Mouse (Mus musculus): ENCODE data around the gene March11. TPM values are rescaled to one million over a fixed set of nuclear protein-coding genes. Genes with fewer than 3 reads are reported as not detected.
A peak's percentile ranks its signal among the peaks of the same experiment; 100 is the strongest.

The March11 gene
- polyA plus RNA-seq, 1 experiment from 2014 or later = 0.24 TPM

- no peak overlapping the region for H3K27ac ChIP-seq (ENCODE audit: low read length)
- peak; percentile 65; the same call in 1 of the 2 replicates for ATAC-seq (ENCODE audit: low read depth)
- H3K9me3 ChIP-seq (ENCODE audit: control insufficient read depth, low read length) = no peaks in the 10 kb centered on the region
- no peaks in the 10 kb centered on the region for H3K36me3 ChIP-seq (ENCODE audit: control insufficient read depth, insufficient read depth, low read length)
- peak overlapping the region; percentile 55 for H3K4me3 ChIP-seq (ENCODE audit: low read length)
- 2% methylated on average over 48 of the region's 62 CpGs for WGBS
- peak overlapping the region; percentile 86 for H3K4me2 ChIP-seq (ENCODE audit: low read depth, low read length)
- H3K9ac ChIP-seq (ENCODE audit: low read length) = no peak overlapping the region
- H3K27me3 ChIP-seq (ENCODE audit: control insufficient read depth, insufficient read depth, low read depth, low read length) = peaks cover 21% of the 10 kb centered on the region
- no peaks in the 10 kb centered on the region for H3K4me1 ChIP-seq (replicated peaks; ENCODE audit: control insufficient read depth, insufficient read depth, low read length)
Observed at GRCm38 (mm10) chr15:26309291-26309931, 563 bp downstream of the March11 start.

- WGBS = 77% methylated on average over 2 of the region's 2 CpGs
- no peak for ATAC-seq (ENCODE audit: low read depth)
- Histone ChIP-seq H3K36me3 (ENCODE audit: control insufficient read depth, insufficient read depth, low read length) (no peaks in the 10 kb centered on the region), H3K27ac (ENCODE audit: low read length) (no peak overlapping the region), H3K9ac (ENCODE audit: low read length) (no peak overlapping the region), H3K9me3 (ENCODE audit: control insufficient read depth, low read length) (no peaks in the 10 kb centered on the region), H3K27me3 (ENCODE audit: control insufficient read depth, insufficient read depth, low read depth, low read length) (no peaks in the 10 kb centered on the region), H3K4me1 (replicated peaks; ENCODE audit: control insufficient read depth, insufficient read depth, low read length) (no peaks in the 10 kb centered on the region), H3K4me3 (ENCODE audit: low read length) (no peak overlapping the region), H3K4me2 (ENCODE audit: low read depth, low read length) (no peak overlapping the region)
Observed at GRCm38 (mm10) chr15:26319866-26320265, 11.0 kb downstream of the March11 start.

GRCm38 (mm10) chr15:26320402-26320801 is 11.6 kb downstream of the March11 start:
- Histone ChIP-seq H3K9ac (ENCODE audit: low read length) (no peak overlapping the region), H3K27ac (ENCODE audit: low read length) (no peak overlapping the region), H3K9me3 (ENCODE audit: control insufficient read depth, low read length) (no peaks in the 10 kb centered on the region), H3K4me1 (replicated peaks; ENCODE audit: control insufficient read depth, insufficient read depth, low read length) (no peaks in the 10 kb centered on the region), H3K4me2 (ENCODE audit: low read depth, low read length) (no peak overlapping the region), H3K36me3 (ENCODE audit: control insufficient read depth, insufficient read depth, low read length) (no peaks in the 10 kb centered on the region), H3K27me3 (ENCODE audit: control insufficient read depth, insufficient read depth, low read depth, low read length) (no peaks in the 10 kb centered on the region), H3K4me3 (ENCODE audit: low read length) (no peak overlapping the region)
- 84% methylated on average over 3 of the region's 3 CpGs for WGBS
- no peak for ATAC-seq (ENCODE audit: low read depth)

- Histone ChIP-seq H3K4me3 (ENCODE audit: low read length) (no peak overlapping the region), H3K27me3 (ENCODE audit: control insufficient read depth, insufficient read depth, low read depth, low read length) (no peaks in the 10 kb centered on the region), H3K4me1 (replicated peaks; ENCODE audit: control insufficient read depth, insufficient read depth, low read length) (no peaks in the 10 kb centered on the region), H3K36me3 (ENCODE audit: control insufficient read depth, insufficient read depth, low read length) (no peaks in the 10 kb centered on the region), H3K9ac (ENCODE audit: low read length) (no peak overlapping the region), H3K4me2 (ENCODE audit: low read depth, low read length) (no peak overlapping the region), H3K9me3 (ENCODE audit: control insufficient read depth, low read length) (no peaks in the 10 kb centered on the region), H3K27ac (ENCODE audit: low read length) (no peak overlapping the region)
- no peak for ATAC-seq (ENCODE audit: low read depth)
- 77% methylated on average over 4 of the region's 4 CpGs for WGBS
Observed at GRCm38 (mm10) chr15:26322804-26323203, 14.0 kb downstream of the March11 start.

- H3K4me2 ChIP-seq (ENCODE audit: low read depth, low read length) = no peak overlapping the region
- H3K4me3 ChIP-seq (ENCODE audit: low read length) = no peak overlapping the region
- WGBS = 76% methylated on average over 1 of the region's 1 CpGs
- H3K9me3 ChIP-seq (ENCODE audit: control insufficient read depth, low read length) = no peaks in the 10 kb centered on the region
- H3K27me3 ChIP-seq (ENCODE audit: control insufficient read depth, insufficient read depth, low read depth, low read length) = no peaks in the 10 kb centered on the region
- no peaks in the 10 kb centered on the region for H3K4me1 ChIP-seq (replicated peaks; ENCODE audit: control insufficient read depth, insufficient read depth, low read length)
- no peak for ATAC-seq (ENCODE audit: low read depth)
- no peak overlapping the region for H3K27ac ChIP-seq (ENCODE audit: low read length)
- H3K9ac ChIP-seq (ENCODE audit: low read length) = no peak overlapping the region
- H3K36me3 ChIP-seq (ENCODE audit: control insufficient read depth, insufficient read depth, low read length) = no peaks in the 10 kb centered on the region
Observed at GRCm38 (mm10) chr15:26327157-26327556, 18.3 kb downstream of the March11 start.

GRCm38 (mm10) chr15:26335791-26336190 is 26.9 kb downstream of the March11 start:
- Histone ChIP-seq H3K9me3 (ENCODE audit: control insufficient read depth, low read length) (no peaks in the 10 kb centered on the region), H3K4me3 (ENCODE audit: low read length) (no peak overlapping the region), H3K36me3 (ENCODE audit: control insufficient read depth, insufficient read depth, low read length) (no peaks in the 10 kb centered on the region), H3K4me1 (replicated peaks; ENCODE audit: control insufficient read depth, insufficient read depth, low read length) (no peaks in the 10 kb centered on the region), H3K9ac (ENCODE audit: low read length) (no peak overlapping the region), H3K4me2 (ENCODE audit: low read depth, low read length) (no peak overlapping the region), H3K27me3 (ENCODE audit: control insufficient read depth, insufficient read depth, low read depth, low read length) (no peaks in the 10 kb centered on the region), H3K27ac (ENCODE audit: low read length) (no peak overlapping the region)
- 82% methylated on average over 3 of the region's 3 CpGs for WGBS
- ATAC-seq (ENCODE audit: low read depth) = no peak

- Histone ChIP-seq H3K9me3 (ENCODE audit: control insufficient read depth, low read length) (no peaks in the 10 kb centered on the region), H3K4me3 (ENCODE audit: low read length) (no peak overlapping the region), H3K9ac (ENCODE audit: low read length) (no peak overlapping the region), H3K4me1 (replicated peaks; ENCODE audit: control insufficient read depth, insufficient read depth, low read length) (no peaks in the 10 kb centered on the region), H3K27me3 (ENCODE audit: control insufficient read depth, insufficient read depth, low read depth, low read length) (no peaks in the 10 kb centered on the region), H3K4me2 (ENCODE audit: low read depth, low read length) (no peak overlapping the region), H3K27ac (ENCODE audit: low read length) (no peak overlapping the region), H3K36me3 (ENCODE audit: control insufficient read depth, insufficient read depth, low read length) (no peaks in the 10 kb centered on the region)
- 78% methylated on average over 2 of the region's 2 CpGs for WGBS
- ATAC-seq (ENCODE audit: low read depth) = no peak
Observed at GRCm38 (mm10) chr15:26337775-26338174, 28.9 kb downstream of the March11 start.

- no peak for ATAC-seq (ENCODE audit: low read depth)
- Histone ChIP-seq H3K4me3 (ENCODE audit: low read length) (no peak overlapping the region), H3K4me2 (ENCODE audit: low read depth, low read length) (no peak overlapping the region), H3K36me3 (ENCODE audit: control insufficient read depth, insufficient read depth, low read length) (no peaks in the 10 kb centered on the region), H3K27ac (ENCODE audit: low read length) (no peak overlapping the region), H3K4me1 (replicated peaks; ENCODE audit: control insufficient read depth, insufficient read depth, low read length) (no peaks in the 10 kb centered on the region), H3K27me3 (ENCODE audit: control insufficient read depth, insufficient read depth, low read depth, low read length) (no peaks in the 10 kb centered on the region), H3K9ac (ENCODE audit: low read length) (no peak overlapping the region), H3K9me3 (ENCODE audit: control insufficient read depth, low read length) (no peaks in the 10 kb centered on the region)
- 74% methylated on average over 4 of the region's 4 CpGs for WGBS
Observed at GRCm38 (mm10) chr15:26338343-26338742, 29.5 kb downstream of the March11 start.

- no peaks in the 10 kb centered on the region for H3K9me3 ChIP-seq (ENCODE audit: control insufficient read depth, low read length)
- no peak overlapping the region for H3K4me3 ChIP-seq (ENCODE audit: low read length)
- WGBS = 76% methylated on average over 11 of the region's 11 CpGs
- H3K4me2 ChIP-seq (ENCODE audit: low read depth, low read length) = no peak overlapping the region
- ATAC-seq (ENCODE audit: low read depth) = no peak
- no peak overlapping the region for H3K9ac ChIP-seq (ENCODE audit: low read length)
- H3K4me1 ChIP-seq (replicated peaks; ENCODE audit: control insufficient read depth, insufficient read depth, low read length) = no peaks in the 10 kb centered on the region
- no peaks in the 10 kb centered on the region for H3K27me3 ChIP-seq (ENCODE audit: control insufficient read depth, insufficient read depth, low read depth, low read length)
- H3K36me3 ChIP-seq (ENCODE audit: control insufficient read depth, insufficient read depth, low read length) = no peaks in the 10 kb centered on the region
- H3K27ac ChIP-seq (ENCODE audit: low read length) = no peak overlapping the region
Observed at GRCm38 (mm10) chr15:26340490-26340889, 31.6 kb downstream of the March11 start.

GRCm38 (mm10) chr15:26340966-26341365 is 32.1 kb downstream of the March11 start:
- WGBS = 85% methylated on average over 6 of the region's 6 CpGs
- no peaks in the 10 kb centered on the region for H3K9me3 ChIP-seq (ENCODE audit: control insufficient read depth, low read length)
- H3K9ac ChIP-seq (ENCODE audit: low read length) = no peak overlapping the region
- no peak overlapping the region for H3K4me3 ChIP-seq (ENCODE audit: low read length)
- ATAC-seq (ENCODE audit: low read depth) = no peak
- no peak overlapping the region for H3K4me2 ChIP-seq (ENCODE audit: low read depth, low read length)
- no peak overlapping the region for H3K27ac ChIP-seq (ENCODE audit: low read length)
- no peaks in the 10 kb centered on the region for H3K27me3 ChIP-seq (ENCODE audit: control insufficient read depth, insufficient read depth, low read depth, low read length)
- no peaks in the 10 kb centered on the region for H3K36me3 ChIP-seq (ENCODE audit: control insufficient read depth, insufficient read depth, low read length)
- no peaks in the 10 kb centered on the region for H3K4me1 ChIP-seq (replicated peaks; ENCODE audit: control insufficient read depth, insufficient read depth, low read length)
